In genomic region chr2:18695163-18695562, GRCm38 (mm10) we compare ENCODE assay signal across 13 mouse cellular contexts. TPM values are rescaled to one million over a fixed set of nuclear protein-coding genes. Genes with fewer than 3 reads are reported as not detected.
A peak's percentile ranks its signal among the peaks of the same experiment; 100 is the strongest.
DNase-seq lines count a peak whose midpoint lies in the region; ATAC-seq and TF ChIP-seq lines count a peak whose summit lies in the region.
"Had no signal": no experiment of that assay in that cellular context is flagged by ENCODE, and none has a peak within 500 bp of the region (broad histone marks: within the 10 kb centered on the region; RNA-seq: fewer than 3 reads in every experiment).

No protein-coding gene starts in this region.

- peaks cover 81% of the 10 kb centered on the region for H3K27me3 ChIP-seq in lung, embryonic 14.5 days (ENCODE audit: insufficient read depth, low read length)
- peaks cover 74% of the 10 kb centered on the region for H3K27me3 ChIP-seq in embryonic facial prominence, embryonic 15.5 days

- WGBS in lung, embryonic 14.5 days, result 5% methylated on average over 8 of the region's 8 CpGs
- WGBS in embryonic facial prominence, embryonic 15.5 days, result 6% methylated on average over 8 of the region's 8 CpGs

- no peak overlapping the region for H3K27ac ChIP-seq in gastrocnemius, adult 2 months
- no peak overlapping the region for H3K27ac ChIP-seq in lung, embryonic 14.5 days (ENCODE audit: low read depth)
- H3K27ac ChIP-seq in embryonic facial prominence, embryonic 15.5 days (replicated peaks), result no peak overlapping the region

- H3K36me3 ChIP-seq in lung, embryonic 14.5 days (ENCODE audit: insufficient read depth), result no peaks in the 10 kb centered on the region
- no peaks in the 10 kb centered on the region for H3K36me3 ChIP-seq in embryonic facial prominence, embryonic 15.5 days

- no peak overlapping the region for H3K9ac ChIP-seq in lung, embryonic 14.5 days
- H3K9ac ChIP-seq in embryonic facial prominence, embryonic 15.5 days, result no peak overlapping the region

- DNase-seq in gastrocnemius, adult 2 months, result no peak
- no peak for DNase-seq in gastrocnemius, postnatal 36 days
- peak; percentile 29 for DNase-seq in lung, embryonic 14.5 days
- no peak for DNase-seq in lung, adult 18-20 months
- DNase-seq in naive thymus-derived CD4-positive, alpha-beta T cell, adult 2 months (ENCODE audit: low read depth), result peak; percentile 29
- no peak for DNase-seq in adrenal gland, postnatal 25 days
- no peak for DNase-seq in layer of hippocampus, postnatal 36 days
- DNase-seq: adrenal gland, adult 8-10 months; cerebellum, postnatal 25 days; layer of hippocampus, adult 9-11 months; right cerebral cortex, postnatal 14 days had no signal

- H3K4me1 ChIP-seq in lung, embryonic 14.5 days (ENCODE audit: insufficient read depth), result no peaks in the 10 kb centered on the region
- peaks cover 28% of the 10 kb centered on the region for H3K4me1 ChIP-seq in embryonic facial prominence, embryonic 15.5 days

- H3K9me3 ChIP-seq in lung, embryonic 14.5 days (ENCODE audit: low read depth, low read length), result no peaks in the 10 kb centered on the region
- H3K9me3 ChIP-seq in embryonic facial prominence, embryonic 15.5 days (replicated peaks), result no peaks in the 10 kb centered on the region

- H3K4me3 ChIP-seq in gastrocnemius, adult 2 months, result peak overlapping the region; percentile 75
- no peak overlapping the region for H3K4me3 ChIP-seq in lung, embryonic 14.5 days (ENCODE audit: low read depth, low read length)
- peak overlapping the region; percentile 73; the same call in 1 of the 2 replicates for H3K4me3 ChIP-seq in embryonic facial prominence, embryonic 15.5 days (replicated peaks)

- intact Hi-C loops in gastrocnemius, adult 2 months (cut with DNase I), result loop anchor here (5.0 to 10.0 kb wide), 2 partner anchors 108 to 670 kb away; no protein-coding TSS in a partner anchor
- intact Hi-C loops in gastrocnemius, postnatal 36 days (cut with DNase I), result loop anchor here (10.0 kb wide), 1 partner anchor 300 kb away; the partner anchor contains the start of gene Dnajc1

- ATAC-seq in lung, embryonic 14.5 days (ENCODE audit: insufficient read depth), result no peak
- no peak for ATAC-seq in embryonic facial prominence, embryonic 15.5 days (ENCODE audit: insufficient number of reproducible peaks, low FRiP score, low TSS enrichment, low read depth)

- no peak for TF ChIP-seq CTCF in gastrocnemius, adult 2 months (IDR thresholded peaks at IDR 0.05)
- TF ChIP-seq CTCF in lung, embryonic 14.5 days (IDR thresholded peaks at IDR 0.05; ENCODE audit: low read depth), result no peak

- H3K4me2 ChIP-seq in lung, embryonic 14.5 days, result peak overlapping the region; percentile 82; the same call in 1 of the 2 replicates
- H3K4me2 ChIP-seq in embryonic facial prominence, embryonic 15.5 days (replicated peaks), result peak overlapping the region; percentile 96; the same call in 1 of the 2 replicates

RNA-seq across cellular contexts. Expression of gene Spag6, which starts 1.3 kb away (rescaled TPM):
- 1 to 10 TPM; 1.2 to 1.5 TPM for total RNA-seq in gastrocnemius, adult 2 months (2021)
- total RNA-seq in gastrocnemius, postnatal 36 days (2021), result under 1 TPM; 0.77 to 0.84 TPM
- polyA plus RNA-seq in lung, embryonic 14.5 days (2014; fragmentation: Nextera tagmentation; extraction: Ambion mirVana), result 0.14 and 0.22 TPM in 2 replicates
- polyA plus RNA-seq in embryonic facial prominence, embryonic 15.5 days (2015; fragmentation: Nextera tagmentation; extraction: Ambion mirVana), result 0.14 TPM in 1 of 2 replicates, not detected in the other
- total RNA-seq in adrenal gland, postnatal 25 days (2021), result 0.67 TPM in 1 of 2 replicates, not detected in the other
- total RNA-seq in layer of hippocampus, postnatal 36 days (2021), result 1 to 10 TPM; 3.0 to 5.3 TPM
- total RNA-seq: megakaryocyte progenitor cell, adult 5-6 weeks had no signal

RNA-seq across cellular contexts. Expression of gene Bmi1, which starts 18.3 kb away (rescaled TPM):
- 10 to 100 TPM; 48.2 to 53.5 TPM for total RNA-seq in gastrocnemius, adult 2 months (2021)
- total RNA-seq in gastrocnemius, postnatal 36 days (2021), result 10 to 100 TPM; 37.2 to 37.6 TPM
- polyA plus RNA-seq in lung, embryonic 14.5 days (2014; fragmentation: Nextera tagmentation; extraction: Ambion mirVana), result 33.4 and 33.8 TPM in 2 replicates
- 21.9 and 22.7 TPM in 2 replicates for polyA plus RNA-seq in embryonic facial prominence, embryonic 15.5 days (2015; fragmentation: Nextera tagmentation; extraction: Ambion mirVana)
- total RNA-seq in adrenal gland, postnatal 25 days (2021), result 54.6 and 57.5 TPM in 2 replicates
- total RNA-seq in layer of hippocampus, postnatal 36 days (2021), result 10 to 100 TPM; 58.4 to 67.5 TPM

RNA-seq across cellular contexts. Expression of gene Commd3, which starts 23.0 kb away (rescaled TPM):
- 100 to 1,000 TPM in 1 of 2 experiments, 10 to 100 TPM in 1; 83.3 to 100 TPM for total RNA-seq in gastrocnemius, adult 2 months (2021)
- total RNA-seq in gastrocnemius, postnatal 36 days (2021), result 10 to 100 TPM; 85.1 to 91.1 TPM
- 194 and 200 TPM in 2 replicates for polyA plus RNA-seq in lung, embryonic 14.5 days (2014; fragmentation: Nextera tagmentation; extraction: Ambion mirVana)
- polyA plus RNA-seq in embryonic facial prominence, embryonic 15.5 days (2015; fragmentation: Nextera tagmentation; extraction: Ambion mirVana), result 213 and 215 TPM in 2 replicates
- 112 and 116 TPM in 2 replicates for total RNA-seq in adrenal gland, postnatal 25 days (2021)
- 100 to 1,000 TPM; 103 to 112 TPM for total RNA-seq in layer of hippocampus, postnatal 36 days (2021)

Comparison
In these comparisons a context has a peak if more than half of its experiments do, and no peak if none do; other contexts are left out.
1. DNase-seq: peak in lung, embryonic 14.5 days (single experiment) and naive thymus-derived CD4-positive, alpha-beta T cell, adult 2 months (single experiment); none in gastrocnemius, adult 2 months (single experiment), gastrocnemius, postnatal 36 days (0 of 2), lung, adult 18-20 months (0 of 2), adrenal gland, postnatal 25 days (single experiment) and layer of hippocampus, postnatal 36 days (0 of 2).